Mouse (Mus musculus) kidney, adult 2 months (tissue): ENCODE measurements around the gene Kcnb1. TPM values are rescaled to one million over a fixed set of nuclear protein-coding genes. Genes with fewer than 3 reads are reported as not detected.

ENCODE experiments used
- DNase-seq: peaks from one replicate; pipeline ENCODE4 v3.0.0; 2021
- H3K27ac ChIP-seq: fragments of 200-500 bp; 2 replicates; pipeline ENCODE4 v1.5.1; 2012; ENCODE audit warnings: low read depth, low read length, control low read depth, inconsistent platforms; ENCODE audit not compliant: insufficient read depth
- H3K27me3 ChIP-seq: fragments of 200-500 bp; replicated peaks from 2 replicates; pipeline ENCODE4 v1.6.1; 2012; ENCODE audit warnings: mild to moderate bottlenecking, moderate library complexity, low read length, inconsistent platforms; ENCODE audit not compliant: control insufficient read depth, insufficient read depth
- H3K36me3 ChIP-seq: fragments of 200-500 bp; 2 replicates; pipeline ENCODE4 v1.6.1; 2012; ENCODE audit warnings: mild to moderate bottlenecking, moderate library complexity, low read length, inconsistent platforms; ENCODE audit not compliant: control insufficient read depth, insufficient read depth
- H3K4me1 ChIP-seq: fragments of 200-500 bp; 2 replicates; pipeline ENCODE4 v1.6.1; 2011; ENCODE audit warnings: low read length; ENCODE audit not compliant: control insufficient read depth, insufficient read depth
- H3K4me3 ChIP-seq: fragments of 200-500 bp; 2 replicates; pipeline ENCODE4 v1.5.1; 2011; ENCODE audit warnings: mild to moderate bottlenecking, low read depth, low read length, control low read depth; ENCODE audit not compliant: insufficient read depth
- CTCF ChIP-seq: fragments of 200-500 bp; conservative IDR thresholded peaks from 2 replicates; pipeline ENCODE4 v1.5.1; 2011; ENCODE audit warnings: low read depth, mild to moderate bottlenecking, control low read depth, low read length, moderate library complexity, mixed read lengths; ENCODE audit not compliant: insufficient read depth, insufficient read length
- POLR2A ChIP-seq: fragments of 200-500 bp; IDR thresholded peaks from one replicate; pipeline ENCODE4 v1.6.1; 2011; ENCODE audit warnings: low read depth, low read length, control low read depth
- WGBS: fragments of 180-500 bp; shearing (Covaris S2); methylation state at CpG from one replicate; pipeline ENCODE4 v1.1.7; 2018; 5-methylcytosine and 5-hydroxymethylcytosine counted together
- polyA plus RNA-seq: library from polyadenylated mRNA; depleted of rRNA; stranded (reverse); fragments of >200 nt; gene quantifications from 2 replicates; pipeline ENCODE4 v1.2.3, GENCODE M21; 2012

Gene Kcnb1
- polyA plus RNA-seq, 1 experiment, result 2.9 TPM

- Histone ChIP-seq H3K27me3 (no peaks in the 10 kb centered on the region), H3K27ac (peak overlapping the region; percentile 33; the same call in 1 of the 2 replicates), H3K4me1 (peaks cover 4% of the 10 kb centered on the region; the same call in 1 of the 2 replicates), H3K4me3 (no peak overlapping the region), H3K36me3 (no peaks in the 10 kb centered on the region)
- 49% methylated on average over 14 of the region's 14 CpGs for WGBS
- DNase-seq, result peak; percentile 88
- TF ChIP-seq CTCF (no peak), POLR2A (no peak)
These were observed 42.4 kb upstream of the Kcnb1 start for GRCm38 (mm10) chr2:167232132-167233008.

- Histone ChIP-seq H3K27ac (no peak overlapping the region), H3K4me1 (peaks cover 4% of the 10 kb centered on the region; the same call in 1 of the 2 replicates), H3K4me3 (no peak overlapping the region), H3K36me3 (no peaks in the 10 kb centered on the region), H3K27me3 (no peaks in the 10 kb centered on the region)
- 32% methylated on average over 15 of the region's 15 CpGs for WGBS
- TF ChIP-seq CTCF, result no peak
- no peak for TF ChIP-seq POLR2A
- no peak for DNase-seq
These were observed 40.6 kb upstream of the Kcnb1 start for GRCm38 (mm10) chr2:167230554-167230953.

GRCm38 (mm10) chr2:167224937-167225336 is 35.0 kb upstream of the Kcnb1 start:
- DNase-seq, result peak; percentile 9
- Histone ChIP-seq H3K4me3 (no peak overlapping the region), H3K27ac (no peak overlapping the region), H3K36me3 (no peaks in the 10 kb centered on the region), H3K27me3 (no peaks in the 10 kb centered on the region), H3K4me1 (no peaks in the 10 kb centered on the region)
- WGBS, result 66% methylated on average over 7 of the region's 7 CpGs
- TF ChIP-seq POLR2A (no peak), CTCF (no peak)

GRCm38 (mm10) chr2:167224194-167224593 is 34.2 kb upstream of the Kcnb1 start:
- H3K4me3 ChIP-seq, result no peak overlapping the region
- no peaks in the 10 kb centered on the region for H3K36me3 ChIP-seq
- no peak overlapping the region for H3K27ac ChIP-seq
- no peak for TF ChIP-seq CTCF
- TF ChIP-seq POLR2A, result no peak
- WGBS, result 87% methylated on average over 6 of the region's 6 CpGs
- H3K4me1 ChIP-seq, result no peaks in the 10 kb centered on the region
- H3K27me3 ChIP-seq, result no peaks in the 10 kb centered on the region
- no peak for DNase-seq

GRCm38 (mm10) chr2:167222152-167222551 is 32.2 kb upstream of the Kcnb1 start:
- Histone ChIP-seq H3K27ac (no peak overlapping the region), H3K36me3 (no peaks in the 10 kb centered on the region), H3K4me1 (no peaks in the 10 kb centered on the region), H3K4me3 (no peak overlapping the region), H3K27me3 (no peaks in the 10 kb centered on the region)
- DNase-seq, result peak; percentile 86
- TF ChIP-seq POLR2A, result no peak
- peak; percentile 92 for TF ChIP-seq CTCF
- 19% methylated on average over 7 of the region's 7 CpGs for WGBS

GRCm38 (mm10) chr2:167221159-167221845 is 31.3 kb upstream of the Kcnb1 start:
- H3K4me1 ChIP-seq, result no peaks in the 10 kb centered on the region
- no peak overlapping the region for H3K4me3 ChIP-seq
- DNase-seq, result no peak
- H3K36me3 ChIP-seq, result no peaks in the 10 kb centered on the region
- no peaks in the 10 kb centered on the region for H3K27me3 ChIP-seq
- TF ChIP-seq POLR2A (no peak), CTCF (no peak)
- WGBS, result 85% methylated on average over 13 of the region's 13 CpGs
- H3K27ac ChIP-seq, result no peak overlapping the region

- Histone ChIP-seq H3K4me3 (no peak overlapping the region), H3K27ac (no peak overlapping the region), H3K4me1 (no peaks in the 10 kb centered on the region), H3K27me3 (no peaks in the 10 kb centered on the region), H3K36me3 (no peaks in the 10 kb centered on the region)
- WGBS, result 90% methylated on average over 5 of the region's 5 CpGs
- DNase-seq, result no peak
- TF ChIP-seq POLR2A, result no peak
- no peak for TF ChIP-seq CTCF
These were observed 30.8 kb upstream of the Kcnb1 start for GRCm38 (mm10) chr2:167220736-167221135.
